Mouse (Mus musculus): ENCODE results near the gene Gm45717.

Gm45717 gene

DNA sequence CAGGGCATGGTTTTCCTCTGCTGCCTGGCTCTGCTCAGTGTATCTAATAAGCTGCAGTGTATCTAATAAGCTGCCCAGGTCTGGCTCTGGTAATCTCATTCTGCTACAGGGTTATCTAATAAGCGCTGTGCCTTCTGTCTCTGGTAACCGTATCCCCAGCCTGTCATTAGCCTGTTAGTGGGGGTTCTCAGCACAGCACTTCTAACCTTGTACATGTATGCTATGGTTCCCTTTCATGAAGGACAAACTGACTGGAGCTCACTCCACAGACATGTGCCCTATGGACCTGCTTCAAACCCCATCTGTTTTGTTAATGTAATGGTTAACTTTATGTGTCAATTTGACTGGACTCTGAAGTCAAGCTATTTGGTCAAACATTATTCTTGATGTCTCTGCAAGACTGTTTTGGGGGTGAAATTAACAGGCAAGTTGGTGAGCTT lies 50.1 kb downstream of the Gm45717 start:
- in situ Hi-C loops (cut with MboI) = no loop called here

DNA sequence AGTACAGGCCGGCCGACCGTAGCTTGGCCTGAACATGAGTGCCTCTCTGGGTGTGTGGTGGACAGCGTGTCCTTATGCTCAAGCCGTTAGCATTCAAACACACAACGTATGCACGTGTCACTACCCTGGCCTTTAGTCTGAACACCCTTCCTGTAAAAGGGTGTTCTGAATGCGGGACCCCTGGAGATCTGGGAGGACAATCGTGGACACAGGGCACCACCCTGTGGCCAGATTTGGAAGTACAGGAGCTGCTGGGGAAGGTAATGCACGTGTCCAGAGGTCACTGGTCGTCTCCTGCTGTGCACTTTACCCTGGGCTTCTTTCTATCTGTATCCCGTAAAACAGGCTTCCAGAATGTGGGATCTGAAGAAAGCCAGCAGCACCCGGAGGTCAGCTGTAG lies 52.5 kb downstream of the Gm45717 start:
- in situ Hi-C loops (cut with MboI) = loop anchor here (5.0 kb wide), 2 partner anchors 56 to 144 kb away; partner anchors contain the start of genes Odf3 and Scgb1c1

DNA sequence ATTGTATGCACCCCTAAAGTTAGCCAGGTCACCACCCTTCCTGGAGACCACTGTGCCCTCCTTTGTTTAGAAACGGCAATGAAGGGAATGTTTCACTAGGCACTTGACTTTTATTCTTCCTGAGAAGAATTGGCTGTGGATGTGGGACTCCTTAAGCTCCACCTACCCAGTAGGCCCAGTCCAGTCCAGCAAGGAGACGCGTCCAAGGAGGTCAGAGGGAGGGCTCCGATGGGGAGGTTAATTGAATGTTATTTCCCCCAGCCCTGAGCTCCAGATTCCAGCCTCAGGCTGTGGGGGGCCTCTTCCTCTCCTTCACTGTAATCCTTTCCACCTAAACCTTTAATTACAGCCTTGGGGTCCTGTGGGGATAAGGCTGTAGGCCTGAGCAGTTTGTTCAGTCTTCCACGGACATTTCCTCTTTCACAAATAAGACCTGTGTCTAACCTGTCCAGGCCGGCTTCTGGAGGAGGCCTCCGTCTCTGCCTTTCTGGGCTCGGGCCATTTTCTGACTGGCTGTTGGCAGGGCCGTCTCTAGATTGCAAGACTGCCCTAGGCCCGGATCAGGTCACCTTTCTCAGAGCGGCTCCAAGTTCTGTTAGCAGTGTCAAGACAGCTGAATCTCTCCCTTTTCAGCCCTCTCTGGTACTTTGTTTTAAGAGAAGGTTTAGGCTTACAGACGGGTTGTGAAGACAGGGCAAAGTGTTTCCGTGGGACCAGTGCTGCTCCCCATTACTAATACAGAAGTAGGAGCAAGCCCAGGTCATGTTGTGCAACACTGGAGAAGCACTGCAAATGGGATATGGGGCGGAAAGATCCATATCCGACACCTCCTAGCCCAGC lies 53.5 kb downstream of the Gm45717 start:
- in situ Hi-C loops (cut with MboI) = loop anchor here (5.0 kb wide), 2 partner anchors 55 to 145 kb away; partner anchors contain the start of genes Odf3 and Scgb1c1

DNA sequence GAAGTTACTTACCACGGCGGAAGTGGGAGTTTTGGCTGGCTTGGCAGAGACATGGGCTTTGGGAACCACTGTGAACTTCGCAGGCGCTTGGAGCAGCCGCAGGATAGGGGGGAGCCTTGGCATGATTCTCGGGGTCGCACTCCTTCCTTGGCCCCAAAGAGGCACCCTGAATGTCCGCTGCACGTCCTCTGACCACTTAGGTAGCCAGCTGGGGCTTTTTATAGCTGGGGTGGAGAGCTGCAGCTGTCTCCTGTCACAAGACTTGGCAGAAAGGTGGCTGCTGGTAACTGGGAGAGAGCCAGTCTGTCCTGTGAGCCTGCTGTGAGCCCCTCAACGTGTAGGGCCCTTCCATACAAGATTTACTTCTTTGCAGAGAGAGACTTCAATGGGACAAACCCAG lies 55.5 kb downstream of the Gm45717 start, which contains the start of gene Cox8b:
TSS of gene Cox8b (minus strand) at position 227 of the 400 bp plus-strand sequence.
- in situ Hi-C loops (cut with MboI) = loop anchor here (5.0 kb wide), 2 partner anchors 53 to 147 kb away; partner anchors contain the start of genes Odf3 and Scgb1c1
